In the genomic region with DNA sequence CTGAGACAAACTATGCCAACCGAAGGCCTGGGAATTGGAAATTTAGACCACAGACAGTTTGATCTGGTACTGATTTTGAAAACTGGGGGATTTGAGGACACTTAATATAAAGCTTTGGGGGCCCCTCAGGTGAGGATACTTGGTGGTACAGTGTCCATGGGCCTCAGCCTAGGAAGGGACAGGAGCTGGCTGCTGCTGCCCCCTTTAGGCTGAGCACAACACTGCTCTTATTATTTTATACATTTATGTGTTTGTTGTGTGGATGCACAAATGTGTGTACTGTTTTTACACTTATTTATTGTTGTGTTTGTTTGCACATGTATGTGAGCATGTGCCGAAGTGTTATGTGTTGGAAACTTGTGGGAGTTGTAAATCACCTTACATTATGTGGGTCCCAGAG, we compare ENCODE assay signal across 14 mouse cellular contexts. TPM values are rescaled to one million over a fixed set of nuclear protein-coding genes. Genes with fewer than 3 reads are reported as not detected.
DNase-seq lines count a peak whose midpoint lies in the region; ATAC-seq and TF ChIP-seq lines count a peak whose summit lies in the region.
"Had no signal": no experiment of that assay in that cellular context is flagged by ENCODE, and none has a peak within 500 bp of the region (broad histone marks: within the 10 kb centered on the region; RNA-seq: fewer than 3 reads in every experiment).

No protein-coding gene starts in this region.

- TF ChIP-seq POLR2A in cortical plate, adult 2 months (IDR thresholded peaks at IDR 0.05; ENCODE audit: extremely low read depth, insufficient read depth, low read length), result no peak

- H3K9ac ChIP-seq in intestine, embryonic 14.5 days (ENCODE audit: low read length), result no peak overlapping the region
- no peak overlapping the region for H3K9ac ChIP-seq in intestine, embryonic 15.5 days
- no peak overlapping the region for H3K9ac ChIP-seq in lung, postnatal 0 days (replicated peaks; ENCODE audit: low read depth)
- H3K9ac ChIP-seq in stomach, embryonic 15.5 days, result no peak overlapping the region
- H3K9ac ChIP-seq: embryonic facial prominence, embryonic 12.5 days; forebrain, embryonic 15.5 days had no signal

- no peak for TF ChIP-seq EP300 in lung, postnatal 0 days (IDR thresholded peaks at IDR 0.05)

- no peak overlapping the region for H3K4me2 ChIP-seq in intestine, embryonic 14.5 days (ENCODE audit: low read length)
- no peak overlapping the region for H3K4me2 ChIP-seq in intestine, embryonic 15.5 days (replicated peaks)
- no peak overlapping the region for H3K4me2 ChIP-seq in lung, postnatal 0 days (replicated peaks; ENCODE audit: low read depth, low read length)
- no peak overlapping the region for H3K4me2 ChIP-seq in stomach, embryonic 15.5 days
- H3K4me2 ChIP-seq: embryonic facial prominence, embryonic 12.5 days; forebrain, embryonic 15.5 days had no signal

- no peak for ATAC-seq in intestine, embryonic 14.5 days (replicated peaks; ENCODE audit: low FRiP score, low TSS enrichment, low read depth)
- no peak for ATAC-seq in intestine, embryonic 15.5 days
- ATAC-seq in lung, postnatal 0 days, result no peak
- no peak for ATAC-seq in stomach, embryonic 15.5 days (ENCODE audit: insufficient read depth, low FRiP score, low read depth)
- ATAC-seq: forebrain, embryonic 15.5 days had no signal

- H3K4me3 ChIP-seq in intestine, embryonic 14.5 days (ENCODE audit: low read depth, low read length), result no peak overlapping the region
- H3K4me3 ChIP-seq in intestine, embryonic 15.5 days (replicated peaks), result no peak overlapping the region
- H3K4me3 ChIP-seq in lung, postnatal 0 days (ENCODE audit: low read depth, low read length), result no peak overlapping the region
- H3K4me3 ChIP-seq in cortical plate, adult 2 months (ENCODE audit: insufficient read depth, low read length), result no peak overlapping the region
- no peak overlapping the region for H3K4me3 ChIP-seq in stomach, embryonic 15.5 days (replicated peaks)
- H3K4me3 ChIP-seq: embryonic facial prominence, embryonic 12.5 days; forebrain, embryonic 15.5 days had no signal

- peak; percentile 47 for DNase-seq in intestine, embryonic 14.5 days (ENCODE audit: low spot score)
- DNase-seq in lung, postnatal 0 days (ENCODE audit: low spot score), result no peak
- no peak for DNase-seq in lung, postnatal 25 days (ENCODE audit: low spot score)
- DNase-seq in retina, postnatal 1 day, result no peak
- DNase-seq: cerebellum, adult 2 months; gastrocnemius, postnatal 25 days; heart, postnatal 14 days; kidney, adult 18-20 months had no signal

- no peak overlapping the region for H3K27ac ChIP-seq in intestine, embryonic 14.5 days (ENCODE audit: low read depth)
- no peak overlapping the region for H3K27ac ChIP-seq in intestine, embryonic 15.5 days
- H3K27ac ChIP-seq in lung, postnatal 0 days (ENCODE audit: low read length), result peak overlapping the region; percentile 83
- H3K27ac ChIP-seq in cortical plate, adult 2 months (ENCODE audit: insufficient read depth, low read length), result no peak overlapping the region
- H3K27ac ChIP-seq in stomach, embryonic 15.5 days, result peak overlapping the region; percentile 81
- H3K27ac ChIP-seq: embryonic facial prominence, embryonic 12.5 days; forebrain, embryonic 15.5 days; macrophage had no signal

- 87% methylated on average over 2 of the region's 2 CpGs for WGBS in intestine, embryonic 14.5 days
- WGBS in intestine, embryonic 15.5 days, result 85% methylated on average over 2 of the region's 2 CpGs
- WGBS in lung, postnatal 0 days, result 75% methylated on average over 2 of the region's 2 CpGs
- WGBS in stomach, embryonic 15.5 days, result 74% methylated on average over 2 of the region's 2 CpGs

- H3K4me1 ChIP-seq in intestine, embryonic 14.5 days (replicated peaks; ENCODE audit: control insufficient read depth, insufficient read depth, low read length), result 0 out of 2 replicates have a peak, but pooled peaks cover 5% of the 10 kb centered on the region
- H3K4me1 ChIP-seq in intestine, embryonic 15.5 days (replicated peaks), result no peaks in the 10 kb centered on the region; the same call in 1 of the 2 replicates
- peaks cover 9% of the 10 kb centered on the region; the same call in 1 of the 2 replicates for H3K4me1 ChIP-seq in lung, postnatal 0 days (ENCODE audit: insufficient read depth, low read depth, low read length)
- peaks cover 2% of the 10 kb centered on the region; the same call in 1 of the 2 replicates for H3K4me1 ChIP-seq in cortical plate, adult 2 months (ENCODE audit: control insufficient read depth, insufficient read depth, low read length)
- peaks cover 26% of the 10 kb centered on the region for H3K4me1 ChIP-seq in stomach, embryonic 15.5 days

- H3K36me3 ChIP-seq in intestine, embryonic 14.5 days (ENCODE audit: control insufficient read depth, insufficient read depth, low read length), result no peaks in the 10 kb centered on the region
- no peaks in the 10 kb centered on the region for H3K36me3 ChIP-seq in intestine, embryonic 15.5 days
- H3K36me3 ChIP-seq in lung, postnatal 0 days (ENCODE audit: insufficient read depth, low read length), result no peaks in the 10 kb centered on the region
- H3K36me3 ChIP-seq in stomach, embryonic 15.5 days, result no peaks in the 10 kb centered on the region
- H3K36me3 ChIP-seq: embryonic facial prominence, embryonic 12.5 days; forebrain, embryonic 15.5 days had no signal

- no peaks in the 10 kb centered on the region for H3K27me3 ChIP-seq in intestine, embryonic 14.5 days (replicated peaks; ENCODE audit: control insufficient read depth, insufficient read depth, low read length)
- H3K27me3 ChIP-seq in intestine, embryonic 15.5 days (replicated peaks), result no peaks in the 10 kb centered on the region
- no peaks in the 10 kb centered on the region for H3K27me3 ChIP-seq in lung, postnatal 0 days (replicated peaks; ENCODE audit: insufficient read depth, low read length)
- H3K27me3 ChIP-seq in stomach, embryonic 15.5 days (replicated peaks), result no peaks in the 10 kb centered on the region
- H3K27me3 ChIP-seq: embryonic facial prominence, embryonic 12.5 days; forebrain, embryonic 15.5 days had no signal

- H3K9me3 ChIP-seq in intestine, embryonic 14.5 days (ENCODE audit: control insufficient read depth, low read length), result no peaks in the 10 kb centered on the region
- no peaks in the 10 kb centered on the region for H3K9me3 ChIP-seq in intestine, embryonic 15.5 days
- H3K9me3 ChIP-seq in lung, postnatal 0 days (ENCODE audit: low read length), result no peaks in the 10 kb centered on the region
- H3K9me3 ChIP-seq in stomach, embryonic 15.5 days, result no peaks in the 10 kb centered on the region
- H3K9me3 ChIP-seq: embryonic facial prominence, embryonic 12.5 days; forebrain, embryonic 15.5 days had no signal

- TF ChIP-seq CTCF in lung, postnatal 0 days (IDR thresholded peaks at IDR 0.05), result peak; percentile 62
- peak; percentile 29; the same call in 1 of the 2 replicates for TF ChIP-seq CTCF in cortical plate, adult 2 months (IDR thresholded peaks at IDR 0.05; ENCODE audit: extremely low read depth, insufficient read depth, low read length)

RNA-seq across cellular contexts. Expression of a gene that starts 9.2 kb away (rescaled TPM):
- 27.2 and 30.0 TPM in 2 replicates for polyA plus RNA-seq in intestine, embryonic 14.5 days (2014; fragmentation: Nextera tagmentation; extraction: Ambion mirVana)
- polyA plus RNA-seq in intestine, embryonic 15.5 days (2015; fragmentation: Nextera tagmentation; extraction: Ambion mirVana), result 30.4 and 37.8 TPM in 2 replicates
- polyA plus RNA-seq in lung, postnatal 0 days (2015; fragmentation: Nextera tagmentation; extraction: Ambion mirVana), result 116 and 147 TPM in 2 replicates
- polyA plus RNA-seq in cortical plate, adult 2 months (2012; rRNA removed), result 23.1 and 23.7 TPM in 2 replicates
- 58.0 and 67.7 TPM in 2 replicates for polyA plus RNA-seq in stomach, embryonic 15.5 days (2015; fragmentation: Nextera tagmentation; extraction: Ambion mirVana)

Comparison
In these comparisons a context has a peak if more than half of its experiments do, and no peak if none do; other contexts are left out.
1. H3K27ac ChIP-seq: peak in lung, postnatal 0 days (single experiment) and stomach, embryonic 15.5 days (single experiment); none in intestine, embryonic 14.5 days (single experiment), intestine, embryonic 15.5 days (single experiment) and cortical plate, adult 2 months (single experiment).